Mouse (Mus musculus) bone marrow macrophage, adult 2 months (primary cell): Measurements from ENCODE around the gene Il13.

Experiments used
- CTCF ChIP-seq: IDR thresholded peaks from 2 replicates; pipeline ENCODE4 v1.5.1; 2012; ENCODE audit warnings: low read depth, mild to moderate bottlenecking, low read length, moderate library complexity
- POLR2A ChIP-seq: IDR thresholded peaks from 2 replicates; pipeline ENCODE4 v1.6.1; 2012; ENCODE audit warnings: mild to moderate bottlenecking, low read depth, low read length, borderline replicate concordance

- TF ChIP-seq POLR2A (no peak), CTCF (no peak)
Observed at GRCm38 (mm10) chr11:53605609-53606008, 28.9 kb downstream of the Il13 start.
